ENCODE assay signal across 8 mouse cellular contexts in the genomic region with DNA sequence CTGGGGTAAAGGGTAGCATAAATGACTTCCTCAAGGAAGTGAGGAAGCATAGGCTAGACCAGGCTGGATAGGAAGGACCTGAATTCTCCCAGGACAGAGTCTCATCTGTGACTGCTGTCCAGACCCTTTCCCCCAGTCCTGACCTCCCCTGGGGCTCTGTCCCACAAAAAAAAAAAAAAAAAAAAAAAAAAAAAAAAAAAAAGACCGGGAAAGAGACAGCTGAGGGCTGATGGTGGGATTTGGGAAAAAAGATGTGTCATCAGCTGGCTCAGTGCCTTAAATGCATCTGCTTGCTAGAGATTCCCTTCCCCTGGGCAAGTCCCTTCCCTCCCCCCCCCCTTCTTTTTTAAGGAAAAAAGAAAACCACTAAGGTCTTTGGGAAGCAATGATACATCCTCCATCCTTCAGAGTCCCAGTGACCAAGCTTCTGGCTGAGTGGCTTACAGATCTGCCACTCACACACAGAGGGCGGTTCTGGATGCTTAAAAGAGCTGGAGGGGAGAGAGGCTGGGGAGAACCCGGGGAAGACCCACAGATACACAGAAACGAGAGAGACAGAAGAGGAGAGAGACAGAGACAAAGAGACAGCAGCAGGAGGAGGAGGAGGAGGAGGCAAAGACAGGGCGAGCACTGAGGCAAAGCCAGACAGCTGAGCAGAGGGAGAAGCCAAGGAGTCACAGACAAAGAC. TPM values are rescaled to one million over a fixed set of nuclear protein-coding genes. Genes with fewer than 3 reads are reported as not detected.
DNase-seq lines count a peak whose midpoint lies in the region; ATAC-seq lines count a peak whose summit lies in the region.

A gene (plus strand): TSS at position 509 of the 688 bp plus-strand sequence.

- no peaks in the 10 kb centered on the region for H3K27me3 ChIP-seq in kidney, embryonic 16.5 days (ENCODE audit: insufficient read depth, low read length)
- 0 out of 2 replicates have a peak, but pooled peaks cover 7% of the 10 kb centered on the region for H3K27me3 ChIP-seq in heart, embryonic 12.5 days (replicated peaks)
- no peaks in the 10 kb centered on the region for H3K27me3 ChIP-seq in midbrain, embryonic 11.5 days (ENCODE audit: control insufficient read depth, insufficient read depth, low read length)

- peak within 1 kb of the TSS; percentile 45 for H3K4me3 ChIP-seq in kidney, embryonic 16.5 days (ENCODE audit: low read length)
- peak within 1 kb of the TSS; percentile 16 for H3K4me3 ChIP-seq in heart, embryonic 12.5 days
- peak within 1 kb of the TSS; percentile 18 for H3K4me3 ChIP-seq in midbrain, embryonic 11.5 days (ENCODE audit: low read depth, low read length)

- peak within 1 kb of the TSS; percentile 62 for H3K4me2 ChIP-seq in kidney, embryonic 16.5 days (replicated peaks; ENCODE audit: low read depth, low read length)
- peak within 1 kb of the TSS; percentile 57 for H3K4me2 ChIP-seq in heart, embryonic 12.5 days
- H3K4me2 ChIP-seq in midbrain, embryonic 11.5 days: peak within 1 kb of the TSS; percentile 47

- 19% methylated on average over 5 of the region's 5 CpGs for WGBS in kidney, embryonic 16.5 days
- WGBS in heart, embryonic 12.5 days: 21% methylated on average over 5 of the region's 5 CpGs
- WGBS in midbrain, embryonic 11.5 days: 7% methylated on average over 5 of the region's 5 CpGs

- no peaks in the 10 kb centered on the region for H3K9me3 ChIP-seq in kidney, embryonic 16.5 days (ENCODE audit: low read length)
- H3K9me3 ChIP-seq in heart, embryonic 12.5 days (replicated peaks): no peaks in the 10 kb centered on the region
- no peaks in the 10 kb centered on the region for H3K9me3 ChIP-seq in midbrain, embryonic 11.5 days (ENCODE audit: control insufficient read depth, low read length)

- ATAC-seq in kidney, embryonic 16.5 days (ENCODE audit: low FRiP score, low TSS enrichment): no peak
- ATAC-seq in heart, embryonic 12.5 days (ENCODE audit: insufficient number of reproducible peaks, low FRiP score): no peak
- no peak for ATAC-seq in midbrain, embryonic 11.5 days (ENCODE audit: low FRiP score)
- no peak for ATAC-seq in activated CD4-positive, CD25-positive, alpha-beta regulatory T cell, adult 4 months

- no peak for DNase-seq in kidney, adult 9 months
- peak; percentile 76 for DNase-seq in embryo, embryonic 10 days (ENCODE audit: low spot score)
- DNase-seq in layer of hippocampus, adult 18-20 months (ENCODE audit: low spot score in 2 of 2): peak in 1 of 2 experiments; percentile 58
- peak; percentile 93 for DNase-seq in midbrain, embryonic 11.5 days (ENCODE audit: low spot score, missing footprints)
- DNase-seq in thymus, postnatal 4 days: no peak

- H3K27ac ChIP-seq in kidney, embryonic 16.5 days (ENCODE audit: low read length): peak within 1 kb of the TSS; percentile 95
- H3K27ac ChIP-seq in heart, embryonic 12.5 days (ENCODE audit: poor library complexity, severe bottlenecking): peak within 1 kb of the TSS; percentile 34
- H3K27ac ChIP-seq in midbrain, embryonic 11.5 days (ENCODE audit: low read depth, low read length): no peak within 1 kb of the TSS

- H3K9ac ChIP-seq in kidney, embryonic 16.5 days (replicated peaks; ENCODE audit: low read length): peak within 1 kb of the TSS; percentile 70
- peak within 1 kb of the TSS; percentile 45 for H3K9ac ChIP-seq in heart, embryonic 12.5 days
- H3K9ac ChIP-seq in midbrain, embryonic 11.5 days (ENCODE audit: low read length): peak within 1 kb of the TSS; percentile 51

- H3K4me1 ChIP-seq in kidney, embryonic 16.5 days (ENCODE audit: insufficient read depth, low read length): peaks cover 65% of the 10 kb centered on the region
- peaks cover 58% of the 10 kb centered on the region for H3K4me1 ChIP-seq in heart, embryonic 12.5 days (replicated peaks)
- H3K4me1 ChIP-seq in midbrain, embryonic 11.5 days (ENCODE audit: control insufficient read depth, insufficient read depth, low read length): peaks cover 37% of the 10 kb centered on the region

- peaks cover 8% of the 10 kb centered on the region for H3K36me3 ChIP-seq in kidney, embryonic 16.5 days (ENCODE audit: insufficient read depth, low read length)
- H3K36me3 ChIP-seq in heart, embryonic 12.5 days: peaks cover 7% of the 10 kb centered on the region
- no peaks in the 10 kb centered on the region for H3K36me3 ChIP-seq in midbrain, embryonic 11.5 days (ENCODE audit: control insufficient read depth, insufficient read depth, low read length)

RNA-seq across cellular contexts. Expression of the gene that starts here (rescaled TPM):
- polyA plus RNA-seq in kidney, embryonic 16.5 days (2015; fragmentation: Nextera tagmentation; extraction: Ambion mirVana): 13.4 and 15.2 TPM in 2 replicates
- 2.2 and 3.1 TPM in 2 replicates for polyA plus RNA-seq in heart, embryonic 12.5 days (2016; fragmentation: Nextera tagmentation; extraction: Ambion mirVana)
- total RNA-seq in layer of hippocampus, adult 18-20 months (2021): 10 to 100 TPM; 10.9 to 11.9 TPM
- polyA plus RNA-seq in midbrain, embryonic 11.5 days (2014; fragmentation: Nextera tagmentation; extraction: Ambion mirVana): 4.0 and 4.4 TPM in 2 replicates
- under 1 TPM in 1 of 2 experiments, not detected in 1; 0.09 TPM for polyA plus RNA-seq in activated CD4-positive, CD25-positive, alpha-beta regulatory T cell, adult 4 months (2017; shearing (Covaris generic))

Comparison
In these comparisons a context has a peak if more than half of its experiments do, and no peak if none do; other contexts are left out.
1. DNase-seq: peak in embryo, embryonic 10 days (single experiment) and midbrain, embryonic 11.5 days (single experiment); none in kidney, adult 9 months (single experiment) and thymus, postnatal 4 days (single experiment).
2. Peak in every context shown above with its lines, with median percentiles within 50 percentile points of each other: H3K4me2 ChIP-seq, H3K4me3 ChIP-seq and H3K9ac ChIP-seq.